In genomic region chr7:100684538-100684937, GRCm38 (mm10) we compare ENCODE assay signal across 8 mouse cellular contexts. TPM values are rescaled to one million over a fixed set of nuclear protein-coding genes. Genes with fewer than 3 reads are reported as not detected.
DNase-seq lines count a peak whose midpoint lies in the region; ATAC-seq and TF ChIP-seq lines count a peak whose summit lies in the region.

No protein-coding gene starts in this region.

- no peaks in the 10 kb centered on the region for H3K27me3 ChIP-seq in hindbrain, embryonic 11.5 days (ENCODE audit: control insufficient read depth, insufficient read depth, low read length)
- H3K27me3 ChIP-seq in hindbrain, embryonic 13.5 days, result no peaks in the 10 kb centered on the region

- no peaks in the 10 kb centered on the region for H3K36me3 ChIP-seq in hindbrain, embryonic 11.5 days (ENCODE audit: control insufficient read depth, insufficient read depth, low read length)
- H3K36me3 ChIP-seq in hindbrain, embryonic 13.5 days, result no peaks in the 10 kb centered on the region
- H3K36me3 ChIP-seq in ES-E14 (ENCODE audit: control insufficient read depth, insufficient read depth, low read length, poor library complexity, severe bottlenecking), result no peaks in the 10 kb centered on the region

- peak; percentile 78 for DNase-seq in hindbrain, embryonic 11.5 days (ENCODE audit: low spot score)
- DNase-seq in ES-E14 (ENCODE audit: low read depth, low spot score), result peak; percentile 69
- peak; percentile 69 to 78 for DNase-seq in cerebellum, postnatal 14 days
- DNase-seq in heart, adult 8-10 months (ENCODE audit: low spot score), result peak; percentile 42
- DNase-seq in left cerebral cortex, adult 2 months (ENCODE audit: extremely low spot score in 1 of 2, low spot score in 2 of 2), result peak; percentile 54 to 55
- DNase-seq in testis, postnatal 10 days (ENCODE audit: low spot score), result peak; percentile 70

- no peak overlapping the region for H3K9ac ChIP-seq in hindbrain, embryonic 11.5 days (ENCODE audit: low read depth, low read length)
- no peak overlapping the region for H3K9ac ChIP-seq in hindbrain, embryonic 13.5 days
- H3K9ac ChIP-seq in ES-E14 (ENCODE audit: insufficient read depth, low read depth, low read length, poor library complexity, severe bottlenecking), result no peak overlapping the region

- ATAC-seq in hindbrain, embryonic 11.5 days (ENCODE audit: low FRiP score), result no peak
- ATAC-seq in hindbrain, embryonic 13.5 days (ENCODE audit: low FRiP score), result no peak
- peak; percentile 97 for ATAC-seq in megakaryocyte progenitor cell, adult 5-6 weeks (replicated peaks; ENCODE audit: poor library complexity)

- H3K27ac ChIP-seq in hindbrain, embryonic 11.5 days (ENCODE audit: low read depth, low read length), result no peak overlapping the region
- no peak overlapping the region for H3K27ac ChIP-seq in hindbrain, embryonic 13.5 days
- H3K27ac ChIP-seq in ES-E14 (ENCODE audit: insufficient read depth, low read depth, low read length, poor library complexity, severe bottlenecking), result no peak overlapping the region
- no peak overlapping the region for H3K27ac ChIP-seq in left cerebral cortex, adult 2 months

- TF ChIP-seq CTCF in left cerebral cortex, adult 2 months (IDR thresholded peaks at IDR 0.05), result peak; percentile 92

- WGBS in hindbrain, embryonic 11.5 days, result 53% methylated on average over 7 of the region's 7 CpGs
- WGBS in hindbrain, embryonic 13.5 days, result 55% methylated on average over 7 of the region's 7 CpGs

- intact Hi-C loops in left cerebral cortex, adult 2 months (cut with DNase I), result loop anchor here (1.0 kb wide), 2 partner anchors 39 to 164 kb away; no protein-coding TSS in a partner anchor

- no peak overlapping the region for H3K4me2 ChIP-seq in hindbrain, embryonic 11.5 days (replicated peaks; ENCODE audit: low read depth, low read length)
- no peak overlapping the region for H3K4me2 ChIP-seq in hindbrain, embryonic 13.5 days

- no peak overlapping the region for H3K4me3 ChIP-seq in hindbrain, embryonic 11.5 days (ENCODE audit: low read depth, low read length)
- H3K4me3 ChIP-seq in hindbrain, embryonic 13.5 days, result no peak overlapping the region
- no peak overlapping the region for H3K4me3 ChIP-seq in ES-E14 (ENCODE audit: insufficient read depth in 1 of 2, low read depth in 1 of 2, low read length in 2 of 2, poor library complexity in 1 of 2, severe bottlenecking in 1 of 2)
- H3K4me3 ChIP-seq in left cerebral cortex, adult 2 months, result no peak overlapping the region

- H3K9me3 ChIP-seq in hindbrain, embryonic 11.5 days (ENCODE audit: control insufficient read depth, low read length), result no peaks in the 10 kb centered on the region
- no peaks in the 10 kb centered on the region for H3K9me3 ChIP-seq in hindbrain, embryonic 13.5 days
- no peaks in the 10 kb centered on the region for H3K9me3 ChIP-seq in ES-E14 (ENCODE audit: control insufficient read depth, insufficient read depth, low read depth, low read length)

- in situ Hi-C loops in ES-E14 (cut with MboI; ENCODE audit: low sequenced_read_pairs in 2 of 2, unreplicated experiment in 2 of 2), result no loop called here

- no peaks in the 10 kb centered on the region for H3K4me1 ChIP-seq in hindbrain, embryonic 11.5 days (replicated peaks; ENCODE audit: control insufficient read depth, insufficient read depth, low read length)
- H3K4me1 ChIP-seq in hindbrain, embryonic 13.5 days (replicated peaks), result 0 out of 2 replicates have a peak, but pooled peaks cover 3% of the 10 kb centered on the region
- H3K4me1 ChIP-seq in ES-E14 (ENCODE audit: control insufficient read depth in 2 of 2, insufficient read depth in 2 of 2, low read length in 2 of 2, poor library complexity in 1 of 2), result peaks cover under 1 to 1% of the 10 kb centered on the region in 2 experiments; a peak in 1 of 4 replicates

TF ChIP-seq in ES-E14, 5 proteins besides CTCF, POLR2A, EP300 and RAD21:
- no peak for TF ChIP-seq ZNF384 (IDR thresholded peaks at IDR 0.05; ENCODE audit: low read depth, low read length)
- TF ChIP-seq CHD2 (IDR thresholded peaks at IDR 0.05; ENCODE audit: low read depth, low read length), result no peak
- no peak for TF ChIP-seq ZC3H11A (IDR thresholded peaks at IDR 0.05; ENCODE audit: borderline replicate concordance, low read depth, low read length)
- TF ChIP-seq HCFC1 (IDR thresholded peaks at IDR 0.05; ENCODE audit: borderline replicate concordance, insufficient read depth, low read length), result no peak
- TF ChIP-seq MAFK (IDR thresholded peaks at IDR 0.05; ENCODE audit: insufficient read depth, low read depth, low read length), result no peak

RNA-seq across cellular contexts. Expression of gene Fam168a, which starts 21.9 kb away (rescaled TPM):
- 36.8 and 48.4 TPM in 2 replicates for polyA plus RNA-seq in hindbrain, embryonic 11.5 days (2014; fragmentation: Nextera tagmentation; extraction: Ambion mirVana)
- 93.8 and 105 TPM in 2 replicates for polyA plus RNA-seq in hindbrain, embryonic 13.5 days (2015; fragmentation: Nextera tagmentation; extraction: Ambion mirVana)
- total RNA-seq in ES-E14 (2012; rRNA removed), result 19.1 and 21.1 TPM in 2 replicates
- total RNA-seq in heart, adult 8-10 months (2022), result 10 to 100 TPM; 32.7 to 35.7 (median 34.1) TPM
- 100 to 1,000 TPM; 215 to 220 TPM for total RNA-seq in left cerebral cortex, adult 2 months (2021)
- total RNA-seq in megakaryocyte progenitor cell, adult 5-6 weeks (2015), result 18.9 and 24.2 TPM in 2 replicates
- total RNA-seq in megakaryocyte progenitor cell, adult 5-6 weeks (2017), result 6.3 and 7.9 TPM in 2 replicates

RNA-seq across cellular contexts. Expression of gene Plekhb1, which starts 22.3 kb away (rescaled TPM):
- 8.3 and 10.7 TPM in 2 replicates for polyA plus RNA-seq in hindbrain, embryonic 11.5 days (2014; fragmentation: Nextera tagmentation; extraction: Ambion mirVana)
- polyA plus RNA-seq in hindbrain, embryonic 13.5 days (2015; fragmentation: Nextera tagmentation; extraction: Ambion mirVana), result 12.8 and 16.0 TPM in 2 replicates
- 4.4 and 4.7 TPM in 2 replicates for total RNA-seq in ES-E14 (2012; rRNA removed)
- total RNA-seq in heart, adult 8-10 months (2022), result 1 to 10 TPM; 2.9 to 3.7 (median 3.4) TPM
- total RNA-seq in left cerebral cortex, adult 2 months (2021), result 100 to 1,000 TPM; 139 to 153 TPM
- not detected in 2 replicates for total RNA-seq in megakaryocyte progenitor cell, adult 5-6 weeks (2015)
- not detected in 2 replicates for total RNA-seq in megakaryocyte progenitor cell, adult 5-6 weeks (2017)

Comparison
In these comparisons a context has a peak if more than half of its experiments do, and no peak if none do; other contexts are left out.
1. RNA of gene Plekhb1, which starts 22.3 kb away (total RNA-seq): 139 to 153 TPM in left cerebral cortex, adult 2 months; 4.4 to 4.7 TPM in ES-E14, 2.9 to 3.7 TPM in heart, adult 8-10 months and not detected in megakaryocyte progenitor cell, adult 5-6 weeks; every median in the first group is over 10 times any median in the second.
2. Peak in every context shown above with its lines, with median percentiles within 50 percentile points of each other: DNase-seq.